Mouse (Mus musculus): ENCODE measurements around the gene Ctnnal1.

GRCm38 (mm10) chr4:56815131-56815530 lies 49.9 kb downstream of the Ctnnal1 start:
- TF ChIP-seq CTCF (IDR thresholded peaks at IDR 0.05; ENCODE audit: borderline replicate concordance, insufficient read depth, low read depth, low read length) (no peak), POLR2A (IDR thresholded peaks at IDR 0.05; ENCODE audit: borderline replicate concordance, insufficient read depth, low read length) (no peak)

Data from cerebellum, adult 2 months (tissue).